Mouse (Mus musculus): Measurements from ENCODE around the gene Morn4. TPM values are rescaled to one million over a fixed set of nuclear protein-coding genes. Genes with fewer than 3 reads are reported as not detected.

Gene Morn4
- polyA plus RNA-seq, 1 experiment from 2014 or later: 145 TPM

GRCm38 (mm10) chr19:42078566-42078965, 7.6 kb downstream of the Morn4 start:
- no peak for ATAC-seq (ENCODE audit: low FRiP score, low TSS enrichment)
- Histone ChIP-seq H3K27me3 (ENCODE audit: control insufficient read depth, insufficient read depth, low read length) (no peaks in the 10 kb centered on the region), H3K4me3 (replicated peaks; ENCODE audit: low read depth, low read length) (no peak overlapping the region), H3K9ac (replicated peaks; ENCODE audit: low read length) (no peak overlapping the region), H3K27ac (replicated peaks; ENCODE audit: low read depth, low read length) (no peak overlapping the region), H3K36me3 (ENCODE audit: control insufficient read depth, insufficient read depth, low read length) (peaks cover 47% of the 10 kb centered on the region), H3K9me3 (ENCODE audit: control insufficient read depth, low read length) (no peaks in the 10 kb centered on the region), H3K4me2 (ENCODE audit: low read length) (no peak overlapping the region), H3K4me1 (ENCODE audit: control insufficient read depth, insufficient read depth, low read length) (no peaks in the 10 kb centered on the region)
- DNase-seq: no peak
- WGBS: 95% methylated on average over 8 of the region's 8 CpGs

DNA sequence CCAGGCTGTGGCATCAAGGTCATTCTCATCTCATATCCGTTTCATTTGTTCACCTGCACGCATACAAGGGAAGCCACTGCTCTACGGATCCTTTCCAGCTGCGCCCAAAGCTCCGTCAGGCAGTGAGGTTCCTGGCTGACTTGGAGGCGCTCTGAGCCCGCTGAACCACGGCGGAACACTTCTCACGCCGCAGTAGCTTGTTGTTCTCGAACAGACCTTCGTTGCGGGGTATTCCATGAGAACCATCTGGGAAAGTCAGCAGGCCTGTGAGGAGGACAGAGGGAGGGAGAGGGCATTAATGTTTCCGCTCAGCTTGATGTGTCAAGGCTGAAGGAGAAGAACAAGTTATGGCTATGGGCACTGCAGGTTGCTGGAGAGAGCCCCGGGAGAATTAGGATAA, 10.2 kb downstream of the Morn4 start:
- Histone ChIP-seq H3K27ac (replicated peaks; ENCODE audit: low read depth, low read length) (no peak overlapping the region), H3K4me3 (replicated peaks; ENCODE audit: low read depth, low read length) (no peak overlapping the region), H3K4me1 (ENCODE audit: control insufficient read depth, insufficient read depth, low read length) (no peaks in the 10 kb centered on the region), H3K9me3 (ENCODE audit: control insufficient read depth, low read length) (no peaks in the 10 kb centered on the region), H3K4me2 (ENCODE audit: low read length) (no peak overlapping the region), H3K9ac (replicated peaks; ENCODE audit: low read length) (no peak overlapping the region), H3K36me3 (ENCODE audit: control insufficient read depth, insufficient read depth, low read length) (peaks cover 52% of the 10 kb centered on the region), H3K27me3 (ENCODE audit: control insufficient read depth, insufficient read depth, low read length) (no peaks in the 10 kb centered on the region)
- 89% methylated on average over 16 of the region's 16 CpGs for WGBS
- ATAC-seq (ENCODE audit: low FRiP score, low TSS enrichment) (no peak), DNase-seq (no peak)

GRCm38 (mm10) chr19:42075051-42075450, 11.1 kb downstream of the Morn4 start:
- Histone ChIP-seq H3K9ac (replicated peaks; ENCODE audit: low read length) (no peak overlapping the region), H3K27me3 (ENCODE audit: control insufficient read depth, insufficient read depth, low read length) (no peaks in the 10 kb centered on the region), H3K4me1 (ENCODE audit: control insufficient read depth, insufficient read depth, low read length) (no peaks in the 10 kb centered on the region), H3K4me2 (ENCODE audit: low read length) (no peak overlapping the region), H3K36me3 (ENCODE audit: control insufficient read depth, insufficient read depth, low read length) (peaks cover 52% of the 10 kb centered on the region), H3K27ac (replicated peaks; ENCODE audit: low read depth, low read length) (no peak overlapping the region), H3K4me3 (replicated peaks; ENCODE audit: low read depth, low read length) (no peak overlapping the region), H3K9me3 (ENCODE audit: control insufficient read depth, low read length) (no peaks in the 10 kb centered on the region)
- DNase-seq (no peak), ATAC-seq (ENCODE audit: low FRiP score, low TSS enrichment) (no peak)
- WGBS: 82% methylated on average over 2 of the region's 2 CpGs

GRCm38 (mm10) chr19:42072802-42073201, 13.4 kb downstream of the Morn4 start:
- H3K9ac ChIP-seq (replicated peaks; ENCODE audit: low read length): no peak overlapping the region
- DNase-seq (no peak), ATAC-seq (ENCODE audit: low FRiP score, low TSS enrichment) (no peak)
- H3K9me3 ChIP-seq (ENCODE audit: control insufficient read depth, low read length): no peaks in the 10 kb centered on the region
- 79% methylated on average over 7 of the region's 7 CpGs for WGBS
- no peak overlapping the region for H3K4me3 ChIP-seq (replicated peaks; ENCODE audit: low read depth, low read length)
- H3K4me2 ChIP-seq (ENCODE audit: low read length): no peak overlapping the region
- H3K27me3 ChIP-seq (ENCODE audit: control insufficient read depth, insufficient read depth, low read length): no peaks in the 10 kb centered on the region
- peaks cover 40% of the 10 kb centered on the region for H3K36me3 ChIP-seq (ENCODE audit: control insufficient read depth, insufficient read depth, low read length)
- H3K4me1 ChIP-seq (ENCODE audit: control insufficient read depth, insufficient read depth, low read length): no peaks in the 10 kb centered on the region
- no peak overlapping the region for H3K27ac ChIP-seq (replicated peaks; ENCODE audit: low read depth, low read length)

GRCm38 (mm10) chr19:42071886-42072608, 14.1 kb downstream of the Morn4 start:
- Histone ChIP-seq H3K27me3 (ENCODE audit: control insufficient read depth, insufficient read depth, low read length) (no peaks in the 10 kb centered on the region), H3K4me2 (ENCODE audit: low read length) (no peak overlapping the region), H3K4me1 (ENCODE audit: control insufficient read depth, insufficient read depth, low read length) (no peaks in the 10 kb centered on the region), H3K36me3 (ENCODE audit: control insufficient read depth, insufficient read depth, low read length) (peaks cover 36% of the 10 kb centered on the region), H3K27ac (replicated peaks; ENCODE audit: low read depth, low read length) (no peak overlapping the region), H3K9ac (replicated peaks; ENCODE audit: low read length) (no peak overlapping the region), H3K4me3 (replicated peaks; ENCODE audit: low read depth, low read length) (no peak overlapping the region), H3K9me3 (ENCODE audit: control insufficient read depth, low read length) (no peaks in the 10 kb centered on the region)
- 85% methylated on average over 15 of the region's 15 CpGs for WGBS
- no peak for ATAC-seq (ENCODE audit: low FRiP score, low TSS enrichment)
- no peak for DNase-seq

- DNase-seq: no peak
- Histone ChIP-seq H3K4me3 (replicated peaks; ENCODE audit: low read depth, low read length) (no peak overlapping the region), H3K36me3 (ENCODE audit: control insufficient read depth, insufficient read depth, low read length) (peaks cover 30% of the 10 kb centered on the region), H3K4me2 (ENCODE audit: low read length) (no peak overlapping the region), H3K27me3 (ENCODE audit: control insufficient read depth, insufficient read depth, low read length) (no peaks in the 10 kb centered on the region), H3K9ac (replicated peaks; ENCODE audit: low read length) (no peak overlapping the region), H3K4me1 (ENCODE audit: control insufficient read depth, insufficient read depth, low read length) (no peaks in the 10 kb centered on the region), H3K9me3 (ENCODE audit: control insufficient read depth, low read length) (no peaks in the 10 kb centered on the region), H3K27ac (replicated peaks; ENCODE audit: low read depth, low read length) (no peak overlapping the region)
- no peak for ATAC-seq (ENCODE audit: low FRiP score, low TSS enrichment)
- WGBS: 82% methylated on average over 7 of the region's 7 CpGs
These were observed 14.9 kb downstream of the Morn4 start for GRCm38 (mm10) chr19:42071221-42071620.

DNA sequence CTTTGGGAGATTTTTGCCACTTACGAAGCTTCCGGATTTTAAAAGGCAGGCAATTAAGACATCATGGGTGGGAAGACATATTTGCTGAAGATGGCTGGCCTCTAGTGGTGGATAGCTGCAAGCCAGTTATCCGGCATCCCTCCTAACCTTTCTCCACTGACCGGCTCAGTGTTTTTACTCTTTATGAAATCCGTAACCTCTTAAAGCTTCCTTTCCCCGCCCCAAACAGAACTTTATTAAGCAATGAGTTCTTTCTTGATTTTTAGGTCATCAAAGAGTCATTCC, 17.0 kb downstream of the Morn4 start:
- H3K4me3 ChIP-seq (replicated peaks; ENCODE audit: low read depth, low read length): no peak overlapping the region
- peaks cover 10% of the 10 kb centered on the region; the same call in 1 of the 2 replicates for H3K36me3 ChIP-seq (ENCODE audit: control insufficient read depth, insufficient read depth, low read length)
- no peak overlapping the region for H3K9ac ChIP-seq (replicated peaks; ENCODE audit: low read length)
- peak; percentile 67 for DNase-seq
- no peaks in the 10 kb centered on the region for H3K9me3 ChIP-seq (ENCODE audit: control insufficient read depth, low read length)
- no peak overlapping the region for H3K27ac ChIP-seq (replicated peaks; ENCODE audit: low read depth, low read length)
- H3K4me2 ChIP-seq (ENCODE audit: low read length): no peak overlapping the region
- 51% methylated on average over 6 of the region's 6 CpGs for WGBS
- H3K4me1 ChIP-seq (ENCODE audit: control insufficient read depth, insufficient read depth, low read length): no peaks in the 10 kb centered on the region
- H3K27me3 ChIP-seq (ENCODE audit: control insufficient read depth, insufficient read depth, low read length): no peaks in the 10 kb centered on the region
- no peak for ATAC-seq (ENCODE audit: low FRiP score, low TSS enrichment)

GRCm38 (mm10) chr19:42068441-42069240, 17.5 kb downstream of the Morn4 start:
- no peak overlapping the region for H3K4me3 ChIP-seq (replicated peaks; ENCODE audit: low read depth, low read length)
- no peak for DNase-seq
- no peaks in the 10 kb centered on the region for H3K4me1 ChIP-seq (ENCODE audit: control insufficient read depth, insufficient read depth, low read length)
- 87% methylated on average over 11 of the region's 11 CpGs for WGBS
- no peaks in the 10 kb centered on the region for H3K27me3 ChIP-seq (ENCODE audit: control insufficient read depth, insufficient read depth, low read length)
- no peaks in the 10 kb centered on the region for H3K9me3 ChIP-seq (ENCODE audit: control insufficient read depth, low read length)
- no peak for ATAC-seq (ENCODE audit: low FRiP score, low TSS enrichment)
- no peak overlapping the region for H3K4me2 ChIP-seq (ENCODE audit: low read length)
- 0 out of 2 replicates have a peak, but pooled peaks cover 6% of the 10 kb centered on the region for H3K36me3 ChIP-seq (ENCODE audit: control insufficient read depth, insufficient read depth, low read length)
- H3K9ac ChIP-seq (replicated peaks; ENCODE audit: low read length): no peak overlapping the region
- no peak overlapping the region for H3K27ac ChIP-seq (replicated peaks; ENCODE audit: low read depth, low read length)

DNA sequence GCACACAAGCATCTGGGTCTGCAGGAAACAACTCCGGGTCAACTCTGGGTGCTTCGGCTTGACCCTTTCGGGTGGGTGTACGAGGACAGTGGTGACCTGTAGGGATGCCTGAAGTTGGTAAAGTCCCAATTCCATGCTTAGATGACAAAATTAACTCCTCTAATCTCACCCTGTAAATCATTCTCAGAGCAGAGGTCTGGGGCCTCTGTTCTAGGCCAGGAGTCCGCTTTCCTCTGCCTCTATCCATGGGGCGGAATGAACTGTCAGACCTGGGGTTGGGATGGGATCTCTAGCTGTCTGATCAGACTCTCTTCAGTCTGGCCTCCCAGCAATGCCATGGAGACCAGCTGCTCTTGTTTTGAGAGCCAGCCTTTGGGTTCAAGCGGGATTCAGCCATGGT, 24.7 kb downstream of the Morn4 start:
- no peak overlapping the region for H3K4me2 ChIP-seq (ENCODE audit: low read length)
- H3K4me3 ChIP-seq (replicated peaks; ENCODE audit: low read depth, low read length): no peak overlapping the region
- no peaks in the 10 kb centered on the region for H3K9me3 ChIP-seq (ENCODE audit: control insufficient read depth, low read length)
- H3K27ac ChIP-seq (replicated peaks; ENCODE audit: low read depth, low read length): no peak overlapping the region
- no peak overlapping the region for H3K9ac ChIP-seq (replicated peaks; ENCODE audit: low read length)
- 94% methylated on average over 7 of the region's 7 CpGs for WGBS
- ATAC-seq (ENCODE audit: low FRiP score, low TSS enrichment) (no peak), DNase-seq (no peak)
- H3K27me3 ChIP-seq (ENCODE audit: control insufficient read depth, insufficient read depth, low read length): no peaks in the 10 kb centered on the region
- no peaks in the 10 kb centered on the region for H3K36me3 ChIP-seq (ENCODE audit: control insufficient read depth, insufficient read depth, low read length)
- no peaks in the 10 kb centered on the region for H3K4me1 ChIP-seq (ENCODE audit: control insufficient read depth, insufficient read depth, low read length)
